Mouse (Mus musculus): Measurements from ENCODE around the gene Tmem156. TPM values are rescaled to one million over a fixed set of nuclear protein-coding genes. Genes with fewer than 3 reads are reported as not detected.

Tmem156 gene
- polyA plus RNA-seq, 2 experiments, result 0.55 to 0.61 TPM

- TF ChIP-seq EP300 (IDR thresholded peaks at IDR 0.05; ENCODE audit: low read depth), result no peak
- H3K36me3 ChIP-seq (replicated peaks; ENCODE audit: control insufficient read depth, insufficient read depth, low read depth), result no peaks in the 10 kb centered on the region; the same call in 1 of the 2 replicates
- no peak for ATAC-seq (ENCODE audit: insufficient read depth)
These were observed 66.0 kb downstream of the Tmem156 start for GRCm38 (mm10) chr5:65025916-65026315.

GRCm38 (mm10) chr5:65024641-65025040, 67.3 kb downstream of the Tmem156 start:
- DNase-seq (ENCODE audit: low read depth in 3 of 3, low spot score in 3 of 3) (no peak), ATAC-seq (ENCODE audit: insufficient read depth) (no peak)
- H3K4me1 ChIP-seq (replicated peaks; ENCODE audit: control insufficient read depth in 2 of 2, insufficient read depth in 2 of 2, low read length in 1 of 2), result no peaks in the 10 kb centered on the region
- H3K27me3 ChIP-seq (ENCODE audit: control insufficient read depth, insufficient read depth, low read length), result no peaks in the 10 kb centered on the region
- H3K9me3 ChIP-seq (ENCODE audit: control insufficient read depth, low read length), result no peaks in the 10 kb centered on the region
- WGBS (ENCODE audit: insufficient replicate concordance), result 73% methylated on average over 2 of the region's 2 CpGs
- H3K9ac ChIP-seq (replicated peaks), result no peak overlapping the region
- no peak overlapping the region for H3K27ac ChIP-seq
- no peak overlapping the region for H3K4me2 ChIP-seq (ENCODE audit: low read depth)
- TF ChIP-seq EP300 (IDR thresholded peaks at IDR 0.05; ENCODE audit: low read depth), result no peak
- no peak for TF ChIP-seq CTCF (IDR thresholded peaks at IDR 0.05; ENCODE audit: low read depth)
- no peak overlapping the region for H3K4me3 ChIP-seq (ENCODE audit: insufficient read depth in 1 of 2, low read depth in 2 of 2, low read length in 2 of 2)
- no peaks in the 10 kb centered on the region; the same call in 1 of the 2 replicates for H3K36me3 ChIP-seq (replicated peaks; ENCODE audit: control insufficient read depth, insufficient read depth, low read depth)

More at GRCm38 (mm10) chr5:65025916-65026315, 66.0 kb downstream of the Tmem156 start:
- Histone ChIP-seq H3K9me3 (ENCODE audit: control insufficient read depth, low read length) (no peaks in the 10 kb centered on the region), H3K9ac (replicated peaks) (no peak overlapping the region), H3K27ac (no peak overlapping the region), H3K27me3 (ENCODE audit: control insufficient read depth, insufficient read depth, low read length) (no peaks in the 10 kb centered on the region), H3K4me3 (ENCODE audit: insufficient read depth in 1 of 2, low read depth in 2 of 2, low read length in 2 of 2) (no peak overlapping the region), H3K4me2 (ENCODE audit: low read depth) (no peak overlapping the region), H3K4me1 (replicated peaks; ENCODE audit: control insufficient read depth in 2 of 2, insufficient read depth in 2 of 2, low read length in 1 of 2) (no peaks in the 10 kb centered on the region)
- no peak for DNase-seq (ENCODE audit: low read depth in 3 of 3, low spot score in 3 of 3)
- 30% methylated on average over 6 of the region's 6 CpGs for WGBS (ENCODE audit: insufficient replicate concordance)

- TF ChIP-seq CTCF (IDR thresholded peaks at IDR 0.05; ENCODE audit: low read depth) (no peak), EP300 (IDR thresholded peaks at IDR 0.05; ENCODE audit: low read depth) (no peak)
- H3K9ac ChIP-seq (replicated peaks), result no peak overlapping the region
- ATAC-seq (ENCODE audit: insufficient read depth) (no peak), DNase-seq (ENCODE audit: low read depth in 3 of 3, low spot score in 3 of 3) (no peak)
- H3K27me3 ChIP-seq (ENCODE audit: control insufficient read depth, insufficient read depth, low read length), result no peaks in the 10 kb centered on the region
- no peak overlapping the region for H3K4me2 ChIP-seq (ENCODE audit: low read depth)
- no peak overlapping the region for H3K4me3 ChIP-seq (ENCODE audit: insufficient read depth in 1 of 2, low read depth in 2 of 2, low read length in 2 of 2)
- WGBS (ENCODE audit: insufficient replicate concordance), result 71% methylated on average over 4 of the region's 4 CpGs
- no peaks in the 10 kb centered on the region for H3K4me1 ChIP-seq (replicated peaks; ENCODE audit: control insufficient read depth in 2 of 2, insufficient read depth in 2 of 2, low read length in 1 of 2)
- no peaks in the 10 kb centered on the region; the same call in 1 of the 2 replicates for H3K36me3 ChIP-seq (replicated peaks; ENCODE audit: control insufficient read depth, insufficient read depth, low read depth)
- no peaks in the 10 kb centered on the region for H3K9me3 ChIP-seq (ENCODE audit: control insufficient read depth, low read length)
- no peak overlapping the region for H3K27ac ChIP-seq
These were observed 69.9 kb downstream of the Tmem156 start for GRCm38 (mm10) chr5:65022006-65022405.

GRCm38 (mm10) chr5:65019823-65020222, 72.1 kb downstream of the Tmem156 start:
- ATAC-seq (ENCODE audit: insufficient read depth) (no peak), DNase-seq (ENCODE audit: low read depth in 3 of 3, low spot score in 3 of 3) (no peak)
- no peak overlapping the region for H3K9ac ChIP-seq (replicated peaks)
- no peaks in the 10 kb centered on the region for H3K9me3 ChIP-seq (ENCODE audit: control insufficient read depth, low read length)
- no peaks in the 10 kb centered on the region for H3K4me1 ChIP-seq (replicated peaks; ENCODE audit: control insufficient read depth in 2 of 2, insufficient read depth in 2 of 2, low read length in 1 of 2)
- TF ChIP-seq CTCF (IDR thresholded peaks at IDR 0.05; ENCODE audit: low read depth) (peak; percentile 32), EP300 (IDR thresholded peaks at IDR 0.05; ENCODE audit: low read depth) (no peak)
- H3K36me3 ChIP-seq (replicated peaks; ENCODE audit: control insufficient read depth, insufficient read depth, low read depth), result no peaks in the 10 kb centered on the region; the same call in 1 of the 2 replicates
- no peaks in the 10 kb centered on the region for H3K27me3 ChIP-seq (ENCODE audit: control insufficient read depth, insufficient read depth, low read length)
- WGBS (ENCODE audit: insufficient replicate concordance), result 40% methylated on average over 7 of the region's 7 CpGs
- no peak overlapping the region for H3K27ac ChIP-seq
- no peak overlapping the region for H3K4me3 ChIP-seq (ENCODE audit: insufficient read depth in 1 of 2, low read depth in 2 of 2, low read length in 2 of 2)
- H3K4me2 ChIP-seq (ENCODE audit: low read depth), result no peak overlapping the region

GRCm38 (mm10) chr5:65019109-65019508, 72.8 kb downstream of the Tmem156 start:
- WGBS (ENCODE audit: insufficient replicate concordance), result 15% methylated on average over 8 of the region's 8 CpGs

More at GRCm38 (mm10) chr5:65019109-65019508, 72.8 kb downstream of the Tmem156 start:
- no peaks in the 10 kb centered on the region for H3K4me1 ChIP-seq (replicated peaks; ENCODE audit: control insufficient read depth in 2 of 2, insufficient read depth in 2 of 2, low read length in 1 of 2)
- no peak overlapping the region for H3K4me2 ChIP-seq (ENCODE audit: low read depth)
- ATAC-seq (ENCODE audit: insufficient read depth) (no peak), DNase-seq (ENCODE audit: low read depth in 3 of 3, low spot score in 3 of 3) (no peak)
- TF ChIP-seq EP300 (IDR thresholded peaks at IDR 0.05; ENCODE audit: low read depth) (no peak), CTCF (IDR thresholded peaks at IDR 0.05; ENCODE audit: low read depth) (no peak)
- H3K9me3 ChIP-seq (ENCODE audit: control insufficient read depth, low read length), result no peaks in the 10 kb centered on the region
- H3K36me3 ChIP-seq (replicated peaks; ENCODE audit: control insufficient read depth, insufficient read depth, low read depth), result no peaks in the 10 kb centered on the region; the same call in 1 of the 2 replicates
- no peak overlapping the region for H3K27ac ChIP-seq
- no peak overlapping the region for H3K9ac ChIP-seq (replicated peaks)
- no peaks in the 10 kb centered on the region for H3K27me3 ChIP-seq (ENCODE audit: control insufficient read depth, insufficient read depth, low read length)
- H3K4me3 ChIP-seq (ENCODE audit: insufficient read depth in 1 of 2, low read depth in 2 of 2, low read length in 2 of 2), result no peak overlapping the region
